Mouse (Mus musculus) heart, embryonic 14.5 days (tissue): Measurements from ENCODE around the gene Ubtd2. TPM values are rescaled to one million over a fixed set of nuclear protein-coding genes. Genes with fewer than 3 reads are reported as not detected.

Source experiments
- ATAC-seq: fragments of 200-750 bp; cut with Nextera tagmentation; 2 replicates; pipeline ENCODE4 v1.8.0; 2017; ENCODE audit warnings: low read depth, moderate TSS enrichment; ENCODE audit not compliant: insufficient number of reproducible peaks, insufficient read depth, low FRiP score
- H3K27ac ChIP-seq, 2 experiments: fragments of 200-500 bp in 1 of 2; fragments of 300-500 bp in 1 of 2; sonication (generic) in 1 of 2; replicated peaks in 1 of 2; 2 replicates each; pipeline ENCODE4 v1.5.1; 2012 to 2014; ENCODE audit warnings: low read depth in 2 of 2, low read length in 2 of 2, control low read depth in 1 of 2, mild to moderate bottlenecking in 1 of 2, mixed read lengths in 1 of 2; ENCODE audit not compliant: control insufficient read depth in 1 of 2, insufficient read depth in 1 of 2
- H3K27me3 ChIP-seq: fragments of 300-500 bp; sonication (generic); 2 replicates; pipeline ENCODE4 v1.6.1; 2014; ENCODE audit warnings: mild to moderate bottlenecking, low read length, control low read depth; ENCODE audit not compliant: control insufficient read depth, insufficient read depth
- H3K36me3 ChIP-seq: fragments of 300-500 bp; sonication (generic); 2 replicates; pipeline ENCODE4 v1.6.1; 2014; ENCODE audit warnings: mild to moderate bottlenecking, control low read depth, low read length, mixed read lengths; ENCODE audit not compliant: control insufficient read depth, insufficient read depth
- H3K4me1 ChIP-seq, 2 experiments: fragments of 200-500 bp in 1 of 2; fragments of 300-500 bp in 1 of 2; sonication (generic) in 1 of 2; 2 replicates each; pipeline ENCODE4 v1.6.1; 2012 to 2014; ENCODE audit warnings: low read length in 2 of 2, control low read depth in 1 of 2, mixed read lengths in 1 of 2; ENCODE audit not compliant: control insufficient read depth in 2 of 2, insufficient read depth in 2 of 2
- H3K4me2 ChIP-seq: fragments of 300-500 bp; sonication (generic); 2 replicates; pipeline ENCODE4 v1.6.1; 2014; ENCODE audit warnings: mild to moderate bottlenecking, low read length
- H3K4me3 ChIP-seq, 2 experiments: fragments of 200-500 bp in 1 of 2; fragments of 300-500 bp in 1 of 2; sonication (generic) in 1 of 2; 2 replicates each; pipeline ENCODE4 v1.5.1; 2012 to 2014; ENCODE audit warnings: low read length in 2 of 2, mild to moderate bottlenecking in 2 of 2, control low read depth in 1 of 2, low read depth in 1 of 2, moderate library complexity in 1 of 2; ENCODE audit not compliant: control insufficient read depth in 1 of 2, insufficient read depth in 1 of 2
- H3K9ac ChIP-seq: fragments of 300-500 bp; sonication (generic); 2 replicates; pipeline ENCODE4 v1.6.1; 2014; ENCODE audit warnings: mild to moderate bottlenecking, low read length
- H3K9me3 ChIP-seq: fragments of 300-500 bp; sonication (generic); 2 replicates; pipeline ENCODE4 v1.6.1; 2016; ENCODE audit warnings: low read length, control low read depth; ENCODE audit not compliant: control insufficient read depth
- WGBS: fragments of 180-500 bp; shearing (Covaris S2); extraction: QIAGEN DNeasy Blood & Tissue Kit; methylation state at CpG from one replicate; pipeline ENCODE4 v1.1.7; 2014; 5-methylcytosine and 5-hydroxymethylcytosine counted together
- polyA plus RNA-seq: library from polyadenylated mRNA; unstranded; fragments of >200 nt; fragmentation: Nextera tagmentation; extraction: Ambion mirVana; gene quantifications from 2 replicates; pipeline ENCODE4 v1.2.1, GENCODE M21; 2014

The Ubtd2 gene
- polyA plus RNA-seq, 1 experiment from 2014 or later, result 30.2 TPM

DNA sequence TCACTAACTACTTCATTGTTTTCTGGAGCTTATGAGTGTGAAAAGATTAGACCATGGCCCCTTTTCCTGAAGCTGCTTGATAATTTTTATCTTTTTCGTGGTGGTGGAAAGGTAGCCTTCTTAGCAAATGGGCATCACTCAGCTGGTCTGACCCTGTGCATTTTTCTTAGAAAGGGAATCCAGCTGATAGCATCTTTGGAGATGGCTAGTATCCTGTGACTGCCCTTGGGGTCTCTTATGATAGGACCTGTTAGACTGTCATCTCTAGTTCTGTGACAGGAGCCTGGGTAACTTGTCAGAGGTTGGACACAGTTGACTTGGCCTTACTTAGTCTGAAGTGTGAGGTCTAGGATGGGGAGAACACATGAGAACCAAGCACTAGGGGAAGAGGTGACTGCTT is 64.2 kb downstream of the Ubtd2 start:
- peaks cover 34% of the 10 kb centered on the region for H3K36me3 ChIP-seq
- no peaks in the 10 kb centered on the region for H3K27me3 ChIP-seq
- H3K4me1 ChIP-seq, result no peaks in the 10 kb centered on the region
- H3K4me3 ChIP-seq, result no peak overlapping the region
- H3K9ac ChIP-seq, result no peak overlapping the region
- no peak overlapping the region for H3K27ac ChIP-seq
- WGBS, result 62% methylated on average over 1 of the region's 1 CpGs
- H3K4me2 ChIP-seq, result no peak overlapping the region
- no peak for ATAC-seq
- H3K9me3 ChIP-seq, result no peaks in the 10 kb centered on the region

DNA sequence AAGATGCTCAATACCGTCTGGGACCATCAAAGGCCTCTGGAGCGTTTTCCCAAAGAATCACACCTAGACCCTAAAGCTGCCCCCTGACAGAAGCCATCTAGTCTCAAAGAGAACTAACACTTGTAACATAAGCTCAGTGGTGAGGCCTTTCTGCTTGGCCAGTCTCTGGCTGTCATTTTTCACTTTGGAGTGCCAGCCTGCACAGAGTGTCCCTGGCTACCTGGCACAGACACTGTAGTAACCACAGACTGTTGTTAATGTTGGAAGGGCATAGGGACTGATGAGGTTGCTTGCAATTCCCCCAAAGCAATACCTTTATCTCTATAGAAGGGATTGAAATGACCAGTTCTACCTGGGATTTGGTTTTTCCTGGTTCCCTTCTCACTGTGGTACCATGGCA is 66.1 kb downstream of the Ubtd2 start:
- Histone ChIP-seq H3K27ac (no peak overlapping the region), H3K27me3 (no peaks in the 10 kb centered on the region), H3K4me1 (no peaks in the 10 kb centered on the region), H3K9ac (no peak overlapping the region), H3K36me3 (peaks cover 31% of the 10 kb centered on the region), H3K4me2 (no peak overlapping the region), H3K4me3 (no peak overlapping the region), H3K9me3 (no peaks in the 10 kb centered on the region)
- 82% methylated on average over 2 of the region's 2 CpGs for WGBS
- ATAC-seq, result no peak

DNA sequence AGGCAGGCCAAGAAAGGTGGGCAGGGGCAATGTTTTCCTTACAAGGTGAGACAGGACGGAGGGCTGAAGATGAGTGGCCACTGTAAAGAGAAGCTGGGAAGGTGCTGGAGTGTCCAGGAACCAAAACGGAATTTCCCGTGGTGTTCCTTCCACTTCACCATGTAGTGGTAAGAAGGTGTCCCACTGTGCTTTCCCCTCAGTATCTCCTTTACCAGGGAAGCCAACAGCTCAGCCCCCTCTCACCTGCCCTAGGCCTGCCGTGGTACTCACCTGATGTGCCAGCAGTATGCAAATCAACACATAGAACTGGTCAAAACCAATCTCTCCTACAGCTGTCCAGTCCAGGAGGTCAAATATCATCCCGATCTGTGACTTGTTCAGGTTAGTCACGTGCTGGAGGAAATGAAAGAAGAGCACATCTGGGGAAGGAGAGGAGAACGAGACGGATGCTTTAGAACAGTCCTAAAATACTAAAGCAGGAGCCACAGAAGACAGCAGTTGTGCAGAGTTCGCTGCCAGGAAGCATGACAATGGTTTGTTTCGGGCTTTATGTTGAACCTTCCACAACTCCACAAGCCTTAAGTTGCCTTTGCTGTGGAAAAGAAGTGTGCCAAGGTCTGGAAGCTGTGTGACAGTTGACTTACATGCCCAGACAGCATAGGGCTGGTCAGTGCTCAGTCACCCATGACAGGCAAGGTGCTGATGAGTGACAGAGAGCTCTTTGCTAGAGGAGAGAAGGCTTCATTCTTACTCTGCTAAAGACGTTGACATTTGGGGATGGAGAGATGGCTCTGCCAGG is 69.2 kb downstream of the Ubtd2 start:
- WGBS, result 77% methylated on average over 11 of the region's 11 CpGs
- no peak for ATAC-seq
- no peak overlapping the region for H3K27ac ChIP-seq
- no peaks in the 10 kb centered on the region for H3K4me1 ChIP-seq
- H3K9me3 ChIP-seq, result no peaks in the 10 kb centered on the region
- H3K27me3 ChIP-seq, result no peaks in the 10 kb centered on the region
- no peak overlapping the region for H3K9ac ChIP-seq
- no peak overlapping the region for H3K4me3 ChIP-seq
- H3K36me3 ChIP-seq, result 0 out of 2 replicates have a peak, but pooled peaks cover 6% of the 10 kb centered on the region
- no peak overlapping the region for H3K4me2 ChIP-seq

DNA sequence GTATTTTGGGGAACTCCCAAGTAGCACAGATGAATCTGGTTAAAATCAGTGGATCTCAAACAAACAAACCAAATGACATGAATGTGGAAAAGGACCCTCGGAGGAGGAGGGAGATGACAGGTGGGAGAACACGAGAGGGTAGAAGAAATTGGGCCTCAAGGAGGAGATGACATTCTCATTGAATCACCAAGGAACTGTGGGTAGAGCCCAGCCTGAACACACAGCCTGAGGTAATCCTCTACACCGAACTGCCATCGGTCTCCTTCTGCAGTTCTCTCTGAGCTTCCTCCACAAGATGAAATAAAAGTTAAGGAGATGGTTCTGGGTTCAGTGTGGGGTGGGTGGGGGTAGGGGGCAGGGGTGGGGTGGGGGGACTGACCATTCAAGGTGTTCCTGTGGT is 71.8 kb downstream of the Ubtd2 start:
- Histone ChIP-seq H3K4me1 (peaks cover 0 to 5% of the 10 kb centered on the region in 2 experiments; a peak in 3 of 4 replicates), H3K4me2 (no peak overlapping the region), H3K9me3 (no peaks in the 10 kb centered on the region), H3K36me3 (0 out of 2 replicates have a peak, but pooled peaks cover 4% of the 10 kb centered on the region), H3K9ac (no peak overlapping the region), H3K27ac (no peak overlapping the region), H3K27me3 (no peaks in the 10 kb centered on the region), H3K4me3 (no peak overlapping the region)
- 74% methylated on average over 4 of the region's 4 CpGs for WGBS
- no peak for ATAC-seq

DNA sequence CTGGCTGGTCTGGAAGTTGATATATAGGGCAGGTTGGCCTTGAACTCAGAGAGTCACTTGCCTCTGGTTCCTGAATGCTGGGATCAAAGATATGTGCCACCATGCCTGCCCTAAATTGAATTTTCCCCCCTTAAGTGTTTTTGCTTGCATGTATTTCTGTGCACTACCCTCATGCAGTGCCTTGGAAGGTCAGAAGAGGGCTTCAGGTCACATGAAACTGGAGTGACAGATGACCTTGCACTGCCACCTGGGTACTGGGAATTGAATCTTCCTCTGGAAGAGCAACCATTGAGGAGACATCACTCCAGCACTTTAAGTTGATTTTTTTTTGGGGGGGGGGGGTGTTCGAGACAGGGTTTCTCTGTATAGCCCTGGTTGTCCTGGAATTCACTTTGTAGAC is 75.0 kb downstream of the Ubtd2 start:
- 100% methylated on average over 1 of the region's 1 CpGs for WGBS
- ATAC-seq, result no peak
- Histone ChIP-seq H3K9ac (no peak overlapping the region), H3K27me3 (peaks cover 6% of the 10 kb centered on the region; the same call in 1 of the 2 replicates), H3K9me3 (no peaks in the 10 kb centered on the region), H3K4me2 (no peak overlapping the region), H3K27ac (no peak overlapping the region), H3K4me3 (no peak overlapping the region), H3K36me3 (0 out of 2 replicates have a peak, but pooled peaks cover 4% of the 10 kb centered on the region), H3K4me1 (peaks cover 9 to 13% of the 10 kb centered on the region in 2 experiments; a peak in 3 of 4 replicates)

DNA sequence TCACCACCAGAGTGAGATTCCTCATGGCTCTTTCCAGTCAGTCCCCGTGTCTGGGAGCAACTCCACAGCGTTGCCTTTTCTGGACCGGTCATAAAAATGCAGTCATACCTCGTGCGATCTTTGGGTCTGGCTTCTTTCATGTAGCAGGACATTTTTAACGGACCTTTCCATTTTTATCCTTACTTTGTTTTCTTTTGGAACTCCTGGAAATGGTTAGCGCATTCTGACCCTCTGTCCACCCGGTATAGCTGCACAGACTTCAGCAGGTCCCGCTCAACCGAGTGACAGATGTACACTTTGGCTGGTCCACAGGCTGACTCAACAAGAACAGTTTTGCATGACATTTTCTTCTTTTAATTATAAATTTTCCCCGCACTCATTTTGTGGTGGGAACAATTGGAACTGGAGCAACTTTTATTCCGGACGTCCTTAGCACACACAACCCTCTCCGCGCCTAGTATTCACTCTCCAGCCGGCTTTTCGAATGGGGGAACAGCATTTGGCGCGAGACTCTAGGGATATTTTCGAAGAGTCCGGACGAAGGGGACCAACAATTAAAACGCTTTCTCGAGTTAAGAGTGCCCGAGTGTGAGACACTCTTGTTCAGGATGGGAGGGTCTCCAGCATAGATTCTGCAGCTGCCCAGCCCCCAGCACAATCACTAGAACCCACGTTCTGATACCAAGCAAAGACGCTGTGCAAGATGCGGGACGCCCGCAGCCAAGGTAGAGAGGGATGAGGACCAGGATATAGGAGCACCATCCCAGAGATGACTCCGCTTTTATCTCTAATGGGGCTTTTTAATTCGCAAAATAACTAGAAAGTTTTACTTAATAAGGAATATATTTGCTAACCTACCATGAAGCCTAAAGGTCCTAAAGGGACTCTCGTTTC is 76.9 kb downstream of the Ubtd2 start, which contains the start of gene Efcab9:
Gene Efcab9, minus strand, starts transcription at position 211 of the 894 bp plus-strand sequence.
- peaks cover 9 to 13% of the 10 kb centered on the region in 2 experiments; a peak in 3 of 4 replicates for H3K4me1 ChIP-seq
- H3K27ac ChIP-seq, result 0 out of 4 replicates have a peak within 1 kb of the TSS, but pooled peaks of 1 of the 2 experiments have one; percentile 24
- H3K4me2 ChIP-seq, result peak within 1 kb of the TSS; percentile 100
- H3K36me3 ChIP-seq, result no peaks in the 10 kb centered on the region
- peak within 1 kb of the TSS; percentile 77 to 78 for H3K4me3 ChIP-seq
- H3K9me3 ChIP-seq, result no peaks in the 10 kb centered on the region
- no peak for ATAC-seq
- H3K27me3 ChIP-seq, result peaks cover 6% of the 10 kb centered on the region; the same call in 1 of the 2 replicates
- H3K9ac ChIP-seq, result peak within 1 kb of the TSS; percentile 82
- 3% methylated on average over 33 of the region's 33 CpGs for WGBS

DNA sequence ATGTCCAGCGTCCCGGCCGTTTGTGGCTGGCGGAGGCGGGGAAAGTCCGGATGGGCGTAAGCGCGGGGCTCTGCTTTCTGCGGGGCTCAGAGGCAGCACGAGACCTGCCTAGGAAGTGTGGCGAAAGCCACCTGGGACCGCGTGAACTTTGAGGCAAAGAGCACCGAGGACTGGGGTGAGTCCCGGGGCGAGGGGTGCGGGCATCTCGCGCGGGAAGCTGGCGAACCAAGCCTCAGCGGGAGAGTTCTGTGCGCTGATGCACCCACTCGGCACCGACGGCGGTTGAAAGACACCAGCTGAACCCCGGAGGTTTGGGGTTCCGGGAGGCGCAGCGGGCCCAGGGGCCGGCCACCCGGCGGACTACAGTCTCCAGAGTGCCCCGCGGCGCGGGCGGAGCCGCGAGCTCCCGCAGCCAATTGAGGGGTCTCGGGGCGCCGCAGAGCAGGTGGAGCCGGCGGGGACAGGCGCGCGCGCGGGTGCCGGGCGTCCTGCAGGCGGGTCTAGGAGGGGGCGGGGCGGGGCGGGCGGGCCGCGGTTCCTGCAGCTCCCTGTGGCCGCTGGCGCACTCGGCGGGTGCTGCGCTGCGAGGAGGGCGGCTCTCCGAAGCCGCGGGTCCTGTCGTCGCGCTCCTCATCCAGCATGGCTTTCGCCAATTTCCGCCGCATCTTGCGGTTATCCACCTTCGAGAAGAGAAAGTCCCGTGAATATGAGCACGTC is 77.8 kb downstream of the Ubtd2 start, which contains the start of gene Stk10:
Gene Stk10, plus strand, starts transcription at position 541 of the 717 bp plus-strand sequence.
- Histone ChIP-seq H3K4me2 (peak within 1 kb of the TSS; percentile 100), H3K27ac (0 out of 4 replicates have a peak within 1 kb of the TSS, but pooled peaks have one; percentile 24 to 30), H3K4me1 (peaks cover 9 to 13% of the 10 kb centered on the region in 2 experiments; a peak in 3 of 4 replicates), H3K4me3 (peak within 1 kb of the TSS; percentile 77 to 78), H3K36me3 (no peaks in the 10 kb centered on the region), H3K9me3 (no peaks in the 10 kb centered on the region), H3K27me3 (peaks cover 6% of the 10 kb centered on the region; the same call in 1 of the 2 replicates), H3K9ac (peak within 1 kb of the TSS; percentile 82)
- ATAC-seq, result peak; percentile 90
- WGBS, result under 1% methylated on average over 68 of the region's 82 CpGs
